Mouse (Mus musculus) gastrocnemius, adult 8-10 months (tissue): ENCODE measurements around the gene Irf6. TPM values are rescaled to one million over a fixed set of nuclear protein-coding genes. Genes with fewer than 3 reads are reported as not detected.

Experiments
- DNase-seq, 2 experiments: peaks; one replicate each; pipeline ENCODE4 v3.0.0; 2022; ENCODE audit warnings: low spot score in 2 of 2
- total RNA-seq, 4 experiments: library from RNA; stranded (reverse); gene quantifications; 2 replicates each; pipeline ENCODE4 v1.2.4; 2022

Gene Irf6
- 1 to 10 TPM in 1 of 4 experiments, under 1 TPM in 3; 0.44 to 1.1 (median 0.63) TPM for total RNA-seq

- no peak for DNase-seq
These were observed at the start of gene Irf6 for GRCm38 (mm10) chr1:193152872-193153271. Gene Irf6, plus strand, starts transcription at chr1:193153111.

- no peak for DNase-seq
These were observed 40.8 kb upstream of the Irf6 start for GRCm38 (mm10) chr1:193112093-193112492.

GRCm38 (mm10) chr1:193122793-193123192, 30.1 kb upstream of the Irf6 start:
- DNase-seq: no peak

DNA sequence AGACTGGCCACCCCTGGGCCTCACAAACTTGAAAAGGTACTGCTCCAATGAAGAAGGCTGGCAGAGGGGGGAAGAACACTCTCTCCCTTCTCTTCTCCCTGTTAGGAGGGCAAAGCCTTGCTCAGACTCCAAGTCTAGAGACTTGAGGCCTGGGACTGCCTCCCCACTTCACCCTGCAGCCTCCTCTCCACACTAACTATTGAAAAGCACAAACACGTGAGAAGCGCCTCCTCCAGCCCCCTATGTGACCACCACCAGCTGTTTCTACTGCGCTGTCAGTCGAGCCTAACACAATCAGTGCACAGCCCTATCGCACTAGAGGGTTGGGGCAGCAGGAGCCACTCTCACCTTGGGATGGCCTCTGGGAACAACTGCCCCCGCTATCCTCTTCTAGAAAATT, 29.6 kb upstream of the Irf6 start:
- no peak for DNase-seq

- DNase-seq: no peak
These were observed 27.1 kb upstream of the Irf6 start for GRCm38 (mm10) chr1:193125835-193126234.

- DNase-seq: no peak
These were observed 24.9 kb upstream of the Irf6 start for GRCm38 (mm10) chr1:193128055-193128454.

DNA sequence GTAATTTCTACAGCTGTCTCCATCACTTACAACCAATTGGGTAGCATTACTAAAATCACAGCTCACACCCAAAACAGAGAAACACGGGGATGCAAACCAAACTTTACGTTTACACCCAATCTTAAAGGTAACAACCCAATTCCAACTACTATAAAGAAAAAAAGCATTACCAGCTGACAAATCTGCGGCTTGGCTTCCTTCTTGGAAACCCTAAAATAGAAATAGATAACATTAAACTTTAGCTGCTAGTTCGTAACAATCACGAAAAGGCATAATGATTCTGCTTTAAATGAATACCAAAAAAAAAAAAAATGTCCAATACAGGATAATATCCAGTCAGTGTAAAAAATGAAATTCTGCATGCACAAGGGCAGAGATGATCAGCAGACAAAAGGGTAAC, 23.6 kb upstream of the Irf6 start:
- no peak for DNase-seq

DNA sequence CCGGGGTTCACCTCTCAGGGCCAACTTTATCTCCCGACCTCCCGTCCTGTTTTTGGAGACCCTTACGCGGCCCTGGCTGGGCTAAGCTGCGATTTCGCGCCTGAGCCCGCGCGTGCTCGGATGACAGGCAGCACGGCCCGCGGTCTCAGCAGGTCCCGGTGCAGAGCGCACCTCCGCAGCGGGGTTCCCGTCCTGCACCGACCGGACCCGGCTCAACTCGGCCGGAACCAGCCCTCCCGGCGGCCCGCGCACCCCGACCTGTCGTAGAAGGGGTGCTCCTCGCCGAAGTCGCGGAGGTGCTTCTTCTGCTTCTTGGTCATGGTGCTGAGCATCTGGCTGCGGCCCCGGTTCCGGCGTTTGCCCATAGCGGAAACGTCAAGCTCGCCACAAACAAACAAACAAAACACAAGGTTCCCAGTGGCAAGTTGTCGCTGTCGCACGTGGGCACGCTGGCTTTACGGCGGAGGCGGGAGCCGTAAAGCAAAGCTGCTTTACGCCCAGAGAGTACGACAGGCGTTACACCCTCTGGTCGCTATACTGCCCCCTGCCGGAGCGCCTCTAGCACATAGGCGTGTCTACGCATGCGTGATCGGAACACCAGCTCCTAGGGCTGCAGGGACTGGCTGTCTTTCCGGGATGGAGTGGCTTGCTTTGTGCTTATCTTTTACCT, 23.0 kb upstream of the Irf6 start, which contains the start of gene Diexf:
Gene Diexf (minus strand): TSS at position 487 of the 670 bp plus-strand sequence.
- DNase-seq: peak; percentile 92 to 93

- DNase-seq: no peak
These were observed 22.5 kb upstream of the Irf6 start for GRCm38 (mm10) chr1:193130456-193130825.

GRCm38 (mm10) chr1:193130839-193131238, 22.1 kb upstream of the Irf6 start:
- no peak for DNase-seq

DNA sequence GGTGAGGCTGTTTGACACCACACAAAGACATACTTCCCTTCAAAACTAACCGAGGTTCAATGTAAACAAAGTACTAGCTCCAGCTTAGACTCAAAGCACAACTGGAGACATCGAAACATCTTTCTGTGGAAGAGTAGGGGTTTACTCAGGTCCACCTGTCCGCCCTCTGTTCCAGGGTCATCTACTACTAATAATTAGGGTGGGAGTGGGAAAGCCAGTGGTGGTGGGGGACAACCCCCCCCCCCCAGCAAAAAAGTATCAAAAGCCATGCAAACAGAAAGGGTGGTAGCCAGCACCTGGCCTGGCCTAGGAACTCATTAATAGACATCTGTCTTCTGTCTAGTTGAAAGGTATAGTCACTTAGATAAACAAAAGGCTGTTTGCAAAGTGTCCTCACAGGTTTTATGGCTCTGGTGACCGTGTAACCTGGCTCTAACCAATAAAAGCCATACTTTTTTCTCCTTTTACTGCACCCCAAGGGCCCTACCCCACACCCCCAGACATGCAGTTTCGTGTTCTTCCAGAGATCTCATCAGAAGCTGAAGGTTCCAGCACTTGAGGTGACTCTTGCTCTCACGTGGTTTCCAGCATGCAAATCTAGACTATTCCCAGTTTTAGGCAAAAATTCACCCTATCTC, 21.5 kb upstream of the Irf6 start:
- no peak for DNase-seq

DNA sequence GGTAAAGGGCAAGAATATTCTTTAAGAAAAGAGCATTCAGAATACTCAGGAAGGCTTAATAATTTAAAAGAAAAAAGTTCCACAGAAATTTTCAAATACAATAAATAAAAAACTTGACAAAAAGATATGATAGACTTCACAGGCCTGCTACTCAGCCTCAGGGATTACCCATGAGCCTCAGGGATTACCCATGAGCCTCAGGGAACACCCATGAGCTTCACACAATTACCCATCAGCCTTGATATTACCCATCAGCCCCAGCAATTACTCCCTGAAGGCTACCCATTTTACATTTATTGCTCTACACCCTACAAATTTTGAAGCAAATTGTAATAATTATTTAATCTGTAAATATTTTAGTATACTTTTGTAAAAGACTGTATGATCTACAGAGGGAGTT, 20.5 kb upstream of the Irf6 start:
- no peak for DNase-seq

DNA sequence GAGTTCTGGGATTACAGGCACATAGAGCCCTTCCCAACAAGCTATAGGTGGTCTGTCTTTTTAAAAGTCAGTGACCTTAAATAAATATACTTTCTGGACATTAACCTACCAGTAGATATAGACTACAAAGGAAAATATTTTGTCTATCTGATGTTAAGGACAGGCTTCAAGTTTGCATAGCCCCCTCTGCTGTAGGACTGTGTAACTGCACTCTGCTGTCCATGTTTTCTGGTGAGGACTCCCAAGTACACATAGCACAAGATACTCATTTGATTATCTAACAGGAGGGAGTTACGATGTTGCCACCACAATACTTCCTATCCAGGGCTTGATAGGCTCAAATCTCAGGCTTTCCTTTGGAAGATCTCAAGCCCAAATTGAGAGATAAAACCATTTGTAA, 19.2 kb upstream of the Irf6 start:
- no peak for DNase-seq

DNA sequence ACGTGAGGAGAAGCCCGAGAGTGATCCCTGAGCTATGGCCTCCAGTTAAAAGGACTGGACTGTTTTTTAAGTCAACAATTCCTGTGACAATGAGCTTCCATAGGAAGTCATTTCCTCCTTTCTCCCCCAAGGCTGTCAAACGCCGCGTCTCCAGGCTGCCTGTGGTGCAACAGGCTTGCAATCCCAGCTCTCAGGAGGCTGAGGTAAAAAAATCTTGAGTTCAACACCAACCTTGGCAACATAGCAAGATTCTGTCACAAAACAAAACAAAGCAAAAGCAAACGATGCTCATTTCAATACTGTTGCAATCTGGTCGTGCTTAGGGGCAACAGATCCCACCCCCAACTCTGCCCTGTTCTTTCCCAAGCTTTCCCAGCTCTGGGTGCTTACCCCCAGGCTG, 14.8 kb upstream of the Irf6 start:
- DNase-seq: no peak

DNA sequence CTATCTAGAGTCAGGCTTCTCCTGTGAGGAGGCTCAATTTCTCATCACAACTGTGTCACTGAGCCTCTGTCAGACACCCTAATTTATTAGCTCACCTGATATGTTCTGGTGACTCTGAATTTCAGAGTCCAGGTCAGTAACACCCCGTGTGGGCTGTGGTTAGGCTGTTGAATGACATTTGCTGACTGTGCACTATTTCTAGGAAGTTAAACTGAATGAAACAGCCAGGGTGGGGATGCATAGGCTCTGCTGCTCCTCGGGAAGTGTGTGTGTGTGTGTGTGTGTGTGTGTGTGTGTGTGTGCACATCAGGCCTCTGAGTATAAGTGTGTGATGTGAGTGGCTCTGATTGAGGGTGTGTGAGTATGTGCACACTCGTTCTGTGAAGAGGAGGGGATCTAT, 14.2 kb upstream of the Irf6 start:
- DNase-seq: no peak

- no peak for DNase-seq
These were observed 11.8 kb upstream of the Irf6 start for GRCm38 (mm10) chr1:193141118-193141517.

GRCm38 (mm10) chr1:193142517-193143062, 10.3 kb upstream of the Irf6 start:
- no peak for DNase-seq

DNA sequence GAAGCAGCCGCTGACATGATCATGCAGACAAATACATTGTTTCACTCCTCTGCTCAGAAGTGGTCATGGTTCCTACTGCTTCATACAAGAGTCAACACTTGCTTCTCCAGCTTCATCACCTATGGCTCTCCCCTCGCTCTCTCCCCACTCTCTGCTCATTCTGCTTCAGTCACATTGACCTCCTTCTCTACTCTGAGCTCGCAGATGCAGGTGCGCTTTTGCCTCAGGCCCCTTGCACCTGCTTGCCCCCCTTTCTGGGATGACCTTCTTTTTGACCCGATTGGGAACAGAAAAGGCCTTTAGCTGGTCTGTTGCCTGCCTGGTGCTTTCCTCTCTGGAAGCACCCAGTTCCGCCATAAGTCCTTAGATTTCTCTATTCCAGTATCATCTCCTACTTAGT, 8.4 kb upstream of the Irf6 start:
- DNase-seq: no peak

GRCm38 (mm10) chr1:193145101-193145500, 7.8 kb upstream of the Irf6 start:
- no peak for DNase-seq

GRCm38 (mm10) chr1:193146416-193146815, 6.5 kb upstream of the Irf6 start:
- DNase-seq: no peak

- DNase-seq: no peak
These were observed 3.7 kb upstream of the Irf6 start for GRCm38 (mm10) chr1:193149231-193149630.

- DNase-seq: no peak
These were observed 1.8 kb upstream of the Irf6 start for GRCm38 (mm10) chr1:193151134-193151533.

DNA sequence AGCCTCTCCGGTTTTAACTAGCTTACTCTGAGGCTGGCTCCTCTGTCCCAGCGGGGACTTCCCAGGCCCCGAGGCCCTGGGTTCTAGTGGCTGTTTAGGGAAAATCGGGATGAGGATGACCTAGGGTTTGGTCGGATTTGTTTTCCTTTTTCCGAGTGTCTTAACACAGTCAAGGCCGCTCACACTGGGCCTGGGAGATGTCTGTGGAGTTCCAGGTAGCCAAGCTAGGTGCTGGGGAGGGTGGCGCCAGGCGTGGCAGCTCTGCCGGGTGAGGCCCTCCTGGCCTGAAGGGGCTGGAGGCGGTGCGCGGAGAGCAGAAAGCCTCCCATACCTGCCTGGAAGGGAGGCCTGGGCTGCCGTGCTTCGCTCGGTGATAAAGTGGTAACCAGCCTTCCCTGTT, 650 bp downstream of the Irf6 start:
- DNase-seq: no peak
